Mouse (Mus musculus): ENCODE data around the gene Cyp3a13.
"Not testable (repeated sequence)": the region's sequence is repeated elsewhere in the genome, so short reads cannot be mapped to it uniquely, and the experiment has no call there.

Cyp3a13 gene

GRCm38 (mm10) chr5:137921532-137921931 lies at the start of gene Cyp3a13:
Gene Cyp3a13 (minus strand): TSS chr5:137921619.
- DNase-seq (ENCODE audit: low read depth, low spot score), result no peak

DNA sequence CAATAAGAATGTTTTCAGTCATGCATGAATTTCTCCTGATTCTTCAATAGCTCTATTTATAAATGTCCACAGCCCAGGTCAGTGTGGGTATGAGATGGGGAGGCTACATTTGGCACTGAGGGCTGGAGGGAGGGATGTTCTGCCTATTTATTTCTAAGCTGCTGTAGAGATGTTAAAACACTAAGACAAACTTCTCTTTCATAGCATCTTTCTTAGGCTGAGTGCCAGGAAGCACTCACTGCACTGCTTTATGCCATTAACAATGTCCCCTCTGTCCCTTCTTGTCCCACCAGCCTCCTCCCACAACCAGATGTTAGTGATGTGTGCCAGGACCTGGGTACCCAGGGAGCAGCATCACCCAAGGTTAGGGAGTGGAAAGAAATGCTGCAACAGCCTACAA lies 45.1 kb upstream of the Cyp3a13 start:
- DNase-seq (ENCODE audit: low read depth, low spot score), result no peak

DNA sequence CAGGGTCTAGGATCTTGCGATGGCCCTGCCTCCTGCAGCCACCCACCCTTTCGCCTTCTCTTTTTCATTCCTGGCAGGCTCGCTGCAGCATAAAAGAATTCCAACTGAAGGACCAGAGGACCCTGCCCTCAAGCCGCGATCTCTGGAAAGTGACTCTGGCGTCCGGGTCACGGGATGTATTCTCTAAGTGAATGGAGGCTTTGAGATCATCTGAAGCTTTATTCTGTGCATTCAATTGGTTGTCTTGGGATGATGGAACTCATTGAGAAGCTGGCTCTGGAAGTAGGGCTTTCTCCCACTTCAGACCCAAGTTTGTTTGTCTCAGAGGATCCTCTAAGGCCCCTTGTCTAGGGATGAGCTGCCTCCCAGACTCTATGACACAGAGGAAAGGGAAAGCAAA lies 41.5 kb upstream of the Cyp3a13 start, which contains the start of gene Gjc3:
TSS of gene Gjc3 (minus strand) at position 154 of the 400 bp plus-strand sequence.
- no peak for DNase-seq (ENCODE audit: low read depth, low spot score)

GRCm38 (mm10) chr5:137956404-137956803 lies 35.0 kb upstream of the Cyp3a13 start:
- no peak for DNase-seq (ENCODE audit: low read depth, low spot score)

DNA sequence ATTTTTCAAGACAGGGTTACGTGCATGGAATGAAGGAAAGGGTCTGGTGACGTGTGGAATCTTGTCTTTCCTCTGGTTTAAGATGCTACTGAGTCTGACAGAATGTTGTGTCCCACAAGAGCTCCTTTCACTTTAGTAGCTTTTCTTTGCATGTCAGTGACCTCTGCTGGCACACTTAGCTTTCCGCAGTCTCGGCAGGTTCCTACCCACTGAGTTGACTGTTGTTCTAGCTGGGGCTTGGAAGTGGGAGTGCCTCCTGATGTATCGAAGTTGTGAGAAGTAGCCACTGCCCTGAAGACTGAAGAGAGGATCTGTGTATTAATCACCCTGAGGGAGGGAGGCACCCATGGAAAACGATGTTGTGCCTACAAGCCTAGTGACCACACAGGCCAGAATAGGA lies 29.8 kb upstream of the Cyp3a13 start:
- no peak for DNase-seq (ENCODE audit: low read depth, low spot score)

- DNase-seq (ENCODE audit: low read depth, low spot score), result no peak
These were observed 25.9 kb upstream of the Cyp3a13 start for GRCm38 (mm10) chr5:137947303-137947702.

- DNase-seq (ENCODE audit: low read depth, low spot score), result no peak
These were observed 21.7 kb upstream of the Cyp3a13 start for GRCm38 (mm10) chr5:137943133-137943532.

DNA sequence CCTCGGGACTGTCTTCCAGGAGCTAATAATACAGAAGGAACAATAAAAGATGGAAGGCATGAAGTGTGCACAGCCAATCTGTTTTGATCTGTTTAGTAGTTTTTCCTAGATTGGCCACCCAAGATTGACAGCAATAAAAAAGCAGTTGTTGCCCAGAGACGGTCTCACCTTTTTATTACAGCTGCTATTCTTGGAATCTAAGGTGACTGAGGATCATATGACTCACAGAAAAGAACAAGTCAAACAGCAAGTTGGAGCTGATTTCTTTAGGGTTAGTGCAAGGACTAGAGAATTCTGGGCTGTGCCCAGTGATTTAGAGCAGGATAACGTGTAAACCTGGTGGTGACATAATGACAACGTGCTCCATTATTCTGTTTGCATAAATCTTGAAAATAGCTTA lies 19.5 kb upstream of the Cyp3a13 start:
- no peak for DNase-seq (ENCODE audit: low read depth, low spot score)

GRCm38 (mm10) chr5:137937238-137937637 lies 15.8 kb upstream of the Cyp3a13 start:
- DNase-seq (ENCODE audit: low read depth, low spot score), result no peak

DNA sequence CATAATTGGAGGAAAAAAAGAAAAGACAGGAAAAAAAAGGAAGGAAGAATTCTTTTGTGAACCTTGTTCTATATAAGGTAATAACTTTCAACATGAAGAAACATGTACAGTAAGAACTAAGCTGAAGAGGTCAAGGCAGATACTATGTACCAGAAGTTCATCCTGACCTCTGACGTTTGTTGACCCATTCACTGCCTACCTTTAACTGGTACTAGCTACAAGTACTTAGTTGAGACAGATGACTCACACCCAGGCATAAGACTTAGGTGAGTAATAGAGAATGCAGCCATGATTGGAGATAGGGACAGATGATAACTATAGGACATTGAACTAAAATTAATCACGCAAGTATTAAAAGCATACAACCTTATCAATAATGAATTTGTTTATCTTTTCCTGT lies 15.1 kb upstream of the Cyp3a13 start:
- no peak for DNase-seq (ENCODE audit: low read depth, low spot score)

- DNase-seq (ENCODE audit: low read depth, low spot score), result not testable (repeated sequence)
These were observed 12.5 kb upstream of the Cyp3a13 start for GRCm38 (mm10) chr5:137933934-137934333.

GRCm38 (mm10) chr5:137928439-137928838 lies 7.0 kb upstream of the Cyp3a13 start:
- DNase-seq (ENCODE audit: low read depth, low spot score), result no peak

DNA sequence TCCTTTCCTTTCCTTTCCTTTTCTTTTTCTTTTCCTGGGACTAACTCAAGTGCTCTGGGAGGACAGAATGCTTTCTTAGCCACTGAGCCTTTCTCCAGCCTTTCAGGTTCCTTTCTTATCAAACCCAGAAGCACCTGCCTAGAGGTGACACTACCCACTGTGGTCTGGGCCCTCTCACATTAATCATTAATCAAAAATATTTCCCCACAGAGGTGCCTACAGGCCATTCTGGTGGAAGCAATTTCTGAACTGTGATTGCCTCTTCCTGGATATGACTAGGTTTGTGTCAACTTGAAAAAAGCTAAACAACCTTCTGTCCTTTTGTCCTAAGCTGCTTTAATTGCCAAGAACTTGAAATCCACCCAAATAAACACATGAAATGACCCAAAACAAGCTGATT lies 752 bp upstream of the Cyp3a13 start:
- DNase-seq (ENCODE audit: low read depth, low spot score), result no peak

- DNase-seq (ENCODE audit: low read depth, low spot score), result peak; percentile 11
These were observed 5.9 kb downstream of the Cyp3a13 start for GRCm38 (mm10) chr5:137915550-137915949.

GRCm38 (mm10) chr5:137914508-137914907 lies 6.9 kb downstream of the Cyp3a13 start:
- DNase-seq (ENCODE audit: low read depth, low spot score), result no peak

- no peak for DNase-seq (ENCODE audit: low read depth, low spot score)
These were observed 11.7 kb downstream of the Cyp3a13 start for GRCm38 (mm10) chr5:137909564-137910262.

DNA sequence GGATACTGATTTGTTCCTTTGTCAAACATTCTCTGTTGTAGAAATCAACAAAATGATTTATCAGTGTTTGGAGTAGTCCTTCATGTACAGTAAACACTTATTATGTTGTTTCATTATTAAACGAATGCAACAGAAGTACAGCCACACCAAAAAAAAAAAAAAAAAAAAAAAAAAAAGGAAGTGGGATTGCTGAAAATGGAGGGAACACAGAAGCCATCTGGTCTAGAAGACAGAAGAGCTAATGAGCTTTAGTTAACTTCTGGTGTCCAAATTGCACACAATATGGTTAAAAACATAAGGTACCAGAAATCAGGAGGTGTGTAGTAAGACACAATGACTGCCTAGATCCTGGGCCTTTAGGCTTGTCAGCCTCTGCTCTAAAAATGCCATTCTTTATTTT lies 23.6 kb downstream of the Cyp3a13 start:
- DNase-seq (ENCODE audit: low read depth, low spot score), result no peak

GRCm38 (mm10) chr5:137892954-137893353 lies 28.5 kb downstream of the Cyp3a13 start:
- no peak for DNase-seq (ENCODE audit: low read depth, low spot score)

- DNase-seq (ENCODE audit: low read depth, low spot score), result no peak
These were observed 33.8 kb downstream of the Cyp3a13 start for GRCm38 (mm10) chr5:137887666-137888065.

DNA sequence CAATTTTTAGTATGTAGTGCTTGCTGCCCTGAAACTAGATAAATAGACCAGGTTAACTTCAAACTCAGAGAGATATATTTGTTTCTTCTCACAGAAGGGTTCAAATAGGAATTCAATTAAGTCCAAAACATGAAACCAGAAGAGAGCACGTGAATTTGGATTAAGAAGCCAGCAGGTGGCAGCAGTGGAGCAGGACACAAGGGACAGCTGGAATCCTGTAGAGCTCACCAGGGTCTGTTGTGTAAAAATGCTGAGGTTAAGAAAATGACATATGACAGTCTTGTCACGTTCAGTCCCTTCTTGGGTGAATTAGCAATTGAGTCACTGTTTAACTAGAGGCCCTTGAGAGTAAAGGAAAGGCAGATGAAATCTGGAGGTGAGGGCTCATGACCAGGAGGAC lies 35.5 kb downstream of the Cyp3a13 start:
- peak; percentile 32 for DNase-seq (ENCODE audit: low read depth, low spot score)

DNA sequence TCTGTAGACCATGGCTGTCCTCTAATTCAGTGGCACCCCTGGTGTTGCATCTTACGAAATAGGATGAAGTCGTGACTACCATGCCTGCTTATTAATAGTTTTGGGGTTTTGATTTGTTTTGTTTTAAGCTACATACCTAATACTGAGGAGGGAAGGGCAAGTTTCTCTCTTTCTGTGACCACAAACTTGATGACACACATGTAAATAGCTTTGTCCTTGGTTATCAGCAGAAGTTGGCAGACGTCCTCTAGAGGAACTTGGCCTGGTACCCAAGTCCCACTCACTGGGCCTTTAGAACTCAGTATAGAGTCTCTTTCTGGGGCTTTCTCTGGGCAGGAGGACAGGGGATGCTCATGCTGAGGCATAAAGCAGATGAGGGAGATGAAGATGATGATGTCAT lies 38.1 kb downstream of the Cyp3a13 start:
- no peak for DNase-seq (ENCODE audit: low read depth, low spot score)

DNA sequence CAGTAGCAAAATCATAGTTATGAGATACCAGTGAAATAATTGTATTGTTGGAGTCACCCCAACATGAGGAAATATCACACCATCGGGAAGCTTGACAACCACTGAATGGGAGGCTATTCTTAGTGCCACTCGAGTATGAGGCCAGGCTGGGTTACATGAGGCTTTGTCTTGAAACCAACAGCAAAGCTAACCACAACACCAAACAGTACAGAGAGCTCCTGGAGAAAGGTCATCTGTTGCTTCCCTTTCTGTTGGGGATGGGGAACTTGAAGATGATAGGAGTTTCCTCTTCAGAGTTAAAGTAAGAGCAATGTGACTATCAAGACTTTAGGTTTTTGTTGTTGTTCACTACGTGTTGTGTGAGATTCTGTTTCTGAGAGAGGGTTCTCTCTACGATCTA lies 38.5 kb downstream of the Cyp3a13 start:
- no peak for DNase-seq (ENCODE audit: low read depth, low spot score)

DNA sequence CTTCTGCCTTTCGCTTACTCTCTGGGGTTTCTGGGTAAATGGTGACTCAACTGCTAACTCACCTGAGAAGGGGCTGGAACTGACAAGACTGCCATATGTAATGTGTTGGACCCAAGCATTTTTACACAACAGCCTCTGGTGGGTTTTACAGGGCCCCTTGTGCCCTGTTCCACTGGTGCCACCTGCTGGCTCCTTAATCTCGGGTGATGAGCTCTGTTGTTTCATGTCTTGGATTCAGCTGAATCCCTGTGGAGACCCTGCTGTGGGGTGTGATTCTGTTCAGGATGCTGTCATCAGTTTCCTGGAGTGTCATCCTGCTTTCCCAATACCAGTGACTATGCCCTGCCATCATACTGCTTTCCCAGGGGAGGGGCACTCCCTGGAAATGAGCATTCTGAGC lies 43.6 kb downstream of the Cyp3a13 start:
- DNase-seq (ENCODE audit: low read depth, low spot score), result no peak

DNA sequence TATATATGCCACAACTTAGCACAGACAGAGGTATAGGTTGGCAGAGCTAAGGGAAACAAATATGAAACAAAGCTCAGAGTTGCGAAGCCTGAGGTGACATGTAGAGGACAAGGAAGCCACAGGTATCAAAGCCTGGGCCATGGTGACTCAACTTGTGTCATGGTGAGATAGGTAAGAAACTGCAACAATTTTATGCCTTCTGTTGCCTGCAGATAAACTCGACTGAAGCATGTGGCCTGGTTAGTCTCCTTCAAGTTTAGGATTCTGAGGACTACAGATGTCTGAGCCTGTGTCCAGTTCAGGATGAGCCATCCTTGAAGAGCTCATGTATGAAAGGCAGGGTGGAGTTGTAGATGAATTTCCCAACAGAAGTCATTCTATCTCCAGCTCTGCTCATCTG lies 46.4 kb downstream of the Cyp3a13 start:
- DNase-seq (ENCODE audit: low read depth, low spot score), result no peak

Measured in retina, adult 2 months (tissue).